Mouse (Mus musculus): ENCODE results near the gene Vhl.
A peak's percentile ranks its signal among the peaks of the same experiment; 100 is the strongest.

The Vhl gene

DNA sequence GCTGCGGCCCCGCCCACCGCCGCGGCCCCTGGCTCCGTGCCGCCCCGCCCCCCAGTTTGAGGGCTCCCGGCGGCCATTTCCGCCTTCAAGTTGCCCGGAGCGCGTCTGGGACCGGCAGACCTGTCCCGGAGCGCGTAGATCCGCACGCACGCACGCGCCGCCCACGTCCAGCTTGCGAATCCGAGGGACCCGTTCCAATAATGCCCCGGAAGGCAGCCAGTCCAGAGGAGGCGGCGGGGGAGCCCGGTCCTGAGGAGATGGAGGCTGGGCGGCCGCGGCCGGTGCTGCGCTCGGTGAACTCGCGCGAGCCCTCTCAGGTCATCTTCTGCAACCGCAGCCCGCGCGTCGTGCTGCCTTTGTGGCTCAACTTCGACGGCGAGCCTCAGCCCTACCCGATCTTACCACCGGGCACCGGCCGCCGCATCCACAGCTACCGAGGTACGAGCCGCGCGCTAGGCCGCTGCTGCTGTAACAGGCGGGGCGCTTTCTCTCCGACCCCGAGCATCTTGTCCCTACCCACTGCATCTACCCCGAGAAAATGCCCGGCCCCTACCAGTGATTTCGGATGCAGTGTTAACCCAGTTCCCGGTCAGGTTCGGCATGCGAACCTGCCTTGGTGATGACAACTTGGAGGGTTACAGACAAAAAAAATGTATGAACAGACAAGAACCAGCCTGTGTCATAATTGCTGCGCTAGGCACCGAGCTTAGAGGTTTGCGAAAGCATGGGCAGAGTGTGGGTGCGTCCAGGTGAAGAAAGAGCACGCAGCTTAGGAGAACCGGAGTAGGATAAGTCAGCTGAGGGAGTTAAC lies at the start of gene Vhl:
Gene Vhl, plus strand, starts transcription at position 19 of the 811 bp plus-strand sequence.
- peak; percentile 88 for DNase-seq (ENCODE audit: low spot score)

DNA sequence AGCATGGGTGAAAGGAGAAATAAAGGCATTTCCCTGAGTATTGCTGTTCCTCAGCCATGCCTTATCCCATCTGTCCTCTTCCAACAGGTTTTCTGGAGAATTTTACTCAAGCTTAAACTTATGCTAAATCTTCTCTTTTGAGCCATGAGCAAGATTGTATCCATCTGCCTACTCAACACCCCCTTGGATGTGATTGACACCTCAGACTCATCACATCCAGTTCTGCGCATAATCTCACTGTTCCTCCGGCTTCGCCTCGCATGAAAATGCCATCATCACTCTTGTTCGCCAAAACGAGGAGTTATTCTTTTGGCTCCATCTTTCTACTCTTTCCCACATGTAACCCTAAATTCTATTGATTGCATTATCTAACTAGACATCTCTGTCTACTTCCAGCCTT lies 47.7 kb upstream of the Vhl start:
- DNase-seq (ENCODE audit: low spot score), result no peak

DNA sequence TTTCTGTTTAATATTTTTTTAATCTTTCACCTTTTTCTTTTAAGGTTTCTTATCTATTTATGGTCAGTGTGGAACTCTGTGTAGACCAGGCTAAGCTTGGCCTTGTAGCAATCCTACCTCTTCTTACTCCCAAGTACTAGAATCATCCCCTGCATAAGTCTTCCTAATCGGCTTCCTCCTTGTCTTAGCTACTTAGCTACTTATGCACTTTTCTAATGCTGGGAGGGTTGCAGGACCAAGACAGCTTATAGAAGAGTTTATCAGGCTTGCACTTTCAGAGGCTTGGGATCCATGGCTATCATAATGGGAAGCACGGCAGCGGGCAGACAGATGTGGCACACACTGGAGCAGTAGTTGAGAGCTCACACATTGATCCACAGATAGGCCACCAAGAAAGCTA lies 44.5 kb upstream of the Vhl start:
- no peak for DNase-seq (ENCODE audit: low spot score)

DNA sequence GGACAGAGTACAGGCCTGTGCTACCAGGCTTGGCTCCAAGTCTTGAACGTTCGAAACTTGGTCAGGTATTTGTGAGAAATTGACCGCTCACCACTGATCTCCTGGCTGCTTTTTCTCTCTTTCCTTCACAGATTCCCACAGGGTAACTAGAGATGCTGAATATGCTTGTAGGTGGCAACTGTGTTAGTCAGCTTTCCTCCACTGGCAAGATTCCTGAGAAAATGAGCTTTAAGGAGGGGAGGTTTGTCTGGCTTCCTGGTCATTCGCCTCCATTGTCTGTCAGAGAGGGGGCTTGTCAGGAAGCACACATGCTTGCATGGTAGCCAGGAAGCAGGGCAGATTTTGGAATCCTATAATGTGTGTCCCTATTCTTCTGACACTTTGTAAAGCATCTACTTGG lies 40.7 kb upstream of the Vhl start:
- no peak for DNase-seq (ENCODE audit: low spot score)

DNA sequence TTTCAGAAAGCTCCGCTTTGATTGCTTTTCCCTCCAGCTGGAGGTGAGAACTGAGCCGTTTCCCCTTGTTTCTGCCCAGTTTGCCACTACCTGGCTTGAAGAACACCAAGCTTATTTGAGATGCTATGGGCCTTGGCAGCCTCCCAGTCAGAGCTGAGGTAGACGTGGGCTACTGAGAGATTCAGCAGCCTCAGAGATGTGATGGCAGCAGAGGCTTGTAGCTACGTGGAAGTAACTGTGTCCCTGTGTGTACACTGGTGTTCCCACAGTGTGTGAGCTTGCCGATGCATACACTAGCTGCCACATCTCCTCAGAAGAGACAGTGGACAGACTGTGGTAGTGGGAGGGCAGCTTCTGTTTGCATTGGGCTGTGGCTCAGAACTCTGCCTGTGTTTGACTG lies 38.7 kb upstream of the Vhl start:
- DNase-seq (ENCODE audit: low spot score), result no peak

DNA sequence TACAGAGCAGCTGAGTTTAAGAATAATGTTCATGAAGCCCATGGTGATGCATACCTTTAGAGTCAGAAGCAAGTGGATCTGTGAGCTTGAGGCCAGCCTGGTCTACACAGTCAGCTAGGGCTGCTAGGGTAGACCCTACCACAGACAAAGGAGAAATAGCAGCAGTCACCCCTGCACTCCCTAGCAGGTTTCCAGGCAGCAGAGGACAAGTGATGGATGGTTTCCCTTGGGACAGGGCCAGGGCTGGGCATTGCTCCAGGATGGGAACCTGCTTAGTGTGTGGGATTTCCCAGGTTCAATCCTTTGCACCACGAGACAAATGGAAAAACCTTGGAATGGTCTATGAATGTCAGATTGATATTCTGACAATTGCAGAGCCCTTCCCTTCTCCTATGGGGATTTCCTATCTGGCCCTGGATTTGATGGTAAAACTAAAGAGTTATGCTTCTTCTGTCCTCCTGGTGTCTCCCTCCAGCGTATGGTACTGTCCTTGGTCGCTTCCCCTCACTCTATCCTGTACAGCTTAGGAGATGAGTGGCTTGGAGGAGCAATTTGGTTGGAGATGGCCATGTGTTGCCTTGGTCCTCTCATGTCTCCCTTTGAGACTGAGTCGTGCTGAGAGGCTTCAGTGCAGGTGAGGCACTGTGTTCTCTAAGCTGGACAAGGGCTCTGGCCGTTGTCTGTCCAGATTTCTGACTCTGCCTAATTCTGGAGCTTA lies 37.1 kb upstream of the Vhl start:
- DNase-seq (ENCODE audit: low spot score), result peak; percentile 39

DNA sequence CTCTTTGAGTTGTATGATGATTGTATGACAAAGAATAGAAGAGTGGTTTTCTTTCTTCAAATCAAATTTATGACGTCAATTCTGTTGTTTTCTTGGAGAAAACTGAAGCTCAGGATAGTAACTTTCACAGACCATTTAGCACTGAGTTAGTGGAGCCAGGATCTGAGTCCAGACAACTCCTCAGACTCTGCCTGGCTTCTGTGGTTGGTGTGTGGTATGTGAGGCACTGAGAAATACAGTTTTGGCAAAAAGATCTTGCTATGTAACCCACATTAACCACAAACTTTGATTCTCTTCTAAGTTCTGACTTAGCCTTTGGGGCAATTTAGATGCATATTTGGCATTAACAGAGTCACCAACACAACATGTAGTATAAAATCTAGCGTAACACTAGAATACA lies 31.1 kb upstream of the Vhl start:
- DNase-seq (ENCODE audit: low spot score), result no peak

DNA sequence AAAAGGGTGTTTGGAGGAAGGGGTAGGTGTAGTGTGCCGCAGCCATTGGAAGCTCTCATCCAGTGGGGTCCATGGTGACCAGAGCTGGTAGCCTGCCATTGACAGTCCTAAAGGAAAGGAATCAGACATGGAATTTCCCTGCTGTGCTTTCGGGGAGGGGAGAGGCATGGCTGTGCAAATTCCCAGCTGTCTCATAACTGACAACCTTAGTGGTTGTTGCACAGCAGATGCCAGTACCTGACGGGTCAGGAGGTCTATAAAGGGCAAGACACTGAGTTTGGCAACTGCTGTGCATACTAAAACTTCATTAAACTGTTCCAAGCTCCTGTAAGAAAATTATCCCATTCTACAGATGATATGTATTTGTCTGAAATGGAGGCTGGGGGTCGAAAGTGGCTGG lies 25.8 kb upstream of the Vhl start:
- DNase-seq (ENCODE audit: low spot score), result no peak

DNA sequence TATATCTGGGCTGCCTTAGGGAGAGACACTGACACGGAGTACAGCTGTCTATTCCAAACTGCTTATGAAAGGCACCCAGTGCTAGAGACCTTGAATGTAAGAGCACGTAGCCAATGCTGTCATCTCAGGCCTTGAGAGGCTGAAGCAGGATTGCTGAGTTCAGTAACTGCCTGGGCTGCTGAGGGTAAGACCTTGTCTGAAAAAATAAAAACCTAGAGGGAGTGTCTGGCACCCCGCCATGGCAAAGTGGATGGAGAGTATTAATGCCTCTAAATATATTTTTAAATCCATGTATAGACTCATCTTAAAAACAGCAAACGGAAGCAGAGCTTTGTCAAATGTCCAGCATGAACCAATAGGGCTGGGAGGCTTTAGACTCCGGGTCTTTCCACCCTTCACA lies 23.9 kb upstream of the Vhl start:
- DNase-seq (ENCODE audit: low spot score), result peak; percentile 48

DNA sequence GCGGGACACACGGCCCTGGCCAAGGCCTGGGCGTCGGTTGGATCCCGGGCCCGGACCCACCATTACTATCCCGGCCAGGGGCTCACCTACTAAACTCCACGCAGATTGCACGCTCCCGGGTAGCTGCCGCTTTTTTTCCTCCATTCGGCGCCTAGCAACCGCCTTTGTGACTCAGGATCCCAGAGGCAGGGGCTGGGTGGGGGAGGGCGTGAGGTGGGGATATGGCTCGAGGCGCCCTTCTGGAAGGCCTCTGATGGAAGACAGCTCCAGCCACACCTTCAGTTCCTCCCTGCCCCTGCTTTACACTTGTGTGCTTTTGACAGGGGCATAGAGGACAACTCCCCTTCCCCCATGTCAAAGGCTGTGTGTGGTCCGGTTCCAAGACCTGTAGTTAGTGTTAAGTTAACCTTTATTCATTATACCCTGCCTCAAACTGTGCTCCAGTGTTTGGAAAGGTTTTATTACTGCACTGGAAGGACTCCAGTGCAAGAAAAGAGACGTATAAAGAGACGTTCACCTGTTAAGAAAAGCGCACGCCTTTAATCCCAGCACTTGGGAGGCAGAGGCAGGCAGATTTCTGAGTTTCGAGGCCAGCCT lies 23.1 kb upstream of the Vhl start, which contains the start of gene Fancd2os:
Gene Fancd2os, minus strand, starts transcription at position 173 of the 597 bp plus-strand sequence.
- DNase-seq (ENCODE audit: low spot score), result no peak

DNA sequence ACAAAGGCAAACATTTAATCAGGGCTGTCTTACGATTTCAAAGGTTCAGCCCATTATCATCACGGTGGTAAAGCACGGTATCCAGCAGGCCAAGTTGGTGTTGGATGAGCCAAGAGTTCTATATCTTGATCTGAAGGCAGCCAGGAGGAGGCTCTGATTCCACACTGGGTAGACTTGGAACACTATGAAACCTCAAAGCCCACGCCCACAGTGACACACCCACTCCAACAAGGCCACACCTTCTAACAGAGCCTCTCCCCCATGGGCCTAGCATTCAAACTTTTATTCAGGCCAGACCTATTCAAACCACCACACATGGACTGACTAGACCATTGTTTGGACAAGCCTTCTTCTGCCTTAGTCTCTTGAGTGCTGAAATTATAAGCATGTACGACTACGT lies 20.9 kb upstream of the Vhl start:
- DNase-seq (ENCODE audit: low spot score), result no peak

DNA sequence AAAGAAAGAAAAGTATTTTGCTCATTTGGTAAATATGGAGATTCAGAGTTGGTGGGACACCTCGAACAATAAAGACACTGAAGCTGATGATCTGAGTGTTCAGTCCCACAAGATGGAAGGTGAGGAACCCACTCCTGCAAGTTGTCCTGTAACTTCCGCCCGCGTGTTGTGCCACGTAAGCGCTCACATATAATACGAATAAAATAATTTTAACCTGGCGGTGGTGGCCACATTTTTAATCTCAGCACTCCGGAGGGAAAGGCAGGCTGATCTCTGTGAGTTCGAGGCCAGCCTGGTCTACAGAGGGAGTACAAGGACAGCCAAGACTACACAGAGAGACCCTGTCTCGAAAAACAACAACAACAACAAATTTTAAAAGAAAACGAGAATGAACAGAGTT lies 19.8 kb upstream of the Vhl start:
- no peak for DNase-seq (ENCODE audit: low spot score)

DNA sequence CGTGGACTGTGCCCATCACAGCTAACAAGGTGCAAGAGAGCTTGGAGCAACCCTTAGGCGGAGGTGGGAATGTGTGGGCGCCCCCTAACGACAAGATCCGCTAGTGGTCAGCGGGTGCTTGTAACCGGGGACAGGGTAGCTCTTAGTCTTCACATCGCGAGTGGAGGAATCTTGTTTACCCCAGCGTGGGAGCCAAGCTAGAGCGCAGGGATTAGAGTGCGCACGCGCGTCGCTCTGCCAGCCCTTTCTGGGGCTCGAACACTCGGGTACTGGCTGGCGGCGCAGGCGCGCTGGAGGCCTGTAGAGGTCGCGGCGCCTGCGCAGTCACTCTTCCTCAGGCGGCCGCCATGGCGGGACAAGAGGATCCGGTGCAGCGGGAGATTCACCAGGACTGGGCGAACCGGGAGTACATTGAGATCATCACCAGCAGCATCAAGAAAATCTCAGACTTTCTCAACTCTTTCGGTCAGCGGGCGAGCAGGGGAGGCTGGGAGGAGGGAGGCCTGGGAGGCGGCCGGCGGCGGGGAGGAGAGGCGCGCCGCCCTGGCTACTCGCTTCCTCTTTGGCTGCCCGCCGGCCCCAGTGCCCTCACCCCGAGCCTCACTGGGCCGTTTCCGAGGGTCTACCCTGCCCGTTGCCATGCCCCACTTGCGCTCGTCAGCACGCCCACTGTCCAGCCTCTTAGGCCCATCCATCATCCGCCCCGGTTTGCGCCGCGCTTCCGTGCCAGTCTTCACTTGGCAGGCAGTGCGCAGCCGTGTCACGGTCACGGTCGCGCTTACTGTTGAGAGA lies 19.1 kb upstream of the Vhl start, which contains the start of gene Brk1:
Gene Brk1, plus strand, starts transcription at position 341 of the 792 bp plus-strand sequence.
- peak; percentile 86 for DNase-seq (ENCODE audit: low spot score)

DNA sequence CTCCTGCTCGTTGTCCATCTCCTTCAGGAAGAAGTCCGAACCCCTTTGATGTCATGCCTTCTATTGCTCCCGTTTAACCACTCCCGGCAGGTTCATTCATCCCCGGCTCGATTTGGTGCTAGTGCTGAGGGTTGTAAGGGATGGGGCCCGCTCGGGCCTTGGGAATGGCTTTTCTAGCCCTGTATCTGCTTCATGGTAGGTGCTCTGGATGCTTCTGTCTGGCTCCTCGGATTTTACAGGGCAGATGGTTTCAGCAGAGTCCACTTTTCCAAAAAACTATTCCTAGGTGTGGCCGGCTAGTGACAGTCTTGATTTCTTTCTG lies 18.6 kb upstream of the Vhl start:
- no peak for DNase-seq (ENCODE audit: low spot score)

DNA sequence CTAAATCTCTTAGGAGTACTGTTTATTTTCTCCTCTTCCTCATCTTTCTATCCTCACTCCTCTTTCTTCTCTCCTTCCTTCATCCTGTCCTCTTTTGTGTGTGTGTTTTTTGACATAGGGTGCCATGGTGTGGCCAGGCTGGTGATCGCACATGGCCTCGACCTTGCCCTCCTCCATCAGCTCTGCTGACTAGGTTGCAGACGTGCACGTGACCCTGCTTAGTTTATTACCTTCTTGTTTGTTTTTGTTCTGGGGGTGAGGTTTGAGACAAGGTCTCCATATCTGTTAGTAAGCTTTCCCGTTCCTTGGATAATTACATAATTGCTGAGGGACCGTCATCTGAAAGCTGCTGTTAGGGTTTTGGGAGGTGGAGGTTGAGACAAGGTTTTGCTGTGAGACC lies 14.9 kb upstream of the Vhl start:
- no peak for DNase-seq (ENCODE audit: low spot score)

DNA sequence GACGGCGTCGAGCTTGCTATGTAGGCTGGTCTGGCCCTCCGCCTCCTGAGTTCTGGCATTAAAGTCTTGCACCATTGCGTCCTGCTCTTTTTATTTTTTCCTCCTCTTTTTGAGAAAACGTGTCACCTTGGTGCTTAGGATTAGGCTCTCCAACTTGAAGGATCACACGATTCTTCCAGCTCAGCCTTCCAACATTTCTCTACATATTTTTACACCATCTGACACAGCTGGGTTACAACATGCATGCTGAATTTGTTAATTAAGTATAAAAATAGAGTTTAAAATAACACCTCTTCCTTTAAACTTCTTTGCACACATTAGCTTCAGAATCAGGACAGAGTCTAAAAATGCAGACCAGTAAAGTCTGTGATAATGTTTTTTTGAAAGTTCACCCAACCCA lies 14.5 kb upstream of the Vhl start:
- no peak for DNase-seq (ENCODE audit: low spot score)

DNA sequence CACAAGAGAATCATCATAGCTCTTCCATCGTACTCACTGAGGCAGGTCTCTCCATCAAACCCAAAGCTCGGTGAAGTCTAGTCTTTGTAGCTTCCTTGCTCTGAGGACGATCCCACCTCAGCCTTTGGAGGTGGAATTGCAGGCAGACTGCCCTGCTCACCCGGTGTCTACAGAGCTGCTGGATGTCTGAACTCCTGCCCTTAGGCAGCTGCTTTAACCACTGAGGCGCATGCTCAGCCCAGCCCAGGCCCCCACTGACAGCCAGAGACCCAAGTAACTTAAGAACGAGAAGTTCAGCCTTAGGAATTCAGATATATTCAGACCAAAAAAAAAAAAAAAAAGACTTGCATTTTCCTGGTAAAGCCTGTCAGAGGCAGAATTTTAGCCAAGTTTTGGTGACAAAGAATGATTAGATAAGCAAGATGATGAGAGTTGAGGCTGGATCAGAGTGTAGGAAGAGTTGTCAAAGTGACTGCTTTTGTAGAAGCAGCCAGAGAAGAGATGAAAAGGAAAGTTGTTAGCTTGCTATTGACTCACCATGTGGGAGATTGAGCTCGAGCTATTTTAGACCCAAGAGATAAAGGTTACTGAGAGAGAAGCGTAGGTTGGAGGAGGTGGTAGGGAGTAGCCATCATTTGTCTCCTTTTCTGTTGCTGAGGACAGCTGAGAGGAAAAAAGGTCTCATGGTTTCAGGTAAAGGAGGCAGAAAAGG lies 11.3 kb upstream of the Vhl start:
- DNase-seq (ENCODE audit: low spot score), result no peak

DNA sequence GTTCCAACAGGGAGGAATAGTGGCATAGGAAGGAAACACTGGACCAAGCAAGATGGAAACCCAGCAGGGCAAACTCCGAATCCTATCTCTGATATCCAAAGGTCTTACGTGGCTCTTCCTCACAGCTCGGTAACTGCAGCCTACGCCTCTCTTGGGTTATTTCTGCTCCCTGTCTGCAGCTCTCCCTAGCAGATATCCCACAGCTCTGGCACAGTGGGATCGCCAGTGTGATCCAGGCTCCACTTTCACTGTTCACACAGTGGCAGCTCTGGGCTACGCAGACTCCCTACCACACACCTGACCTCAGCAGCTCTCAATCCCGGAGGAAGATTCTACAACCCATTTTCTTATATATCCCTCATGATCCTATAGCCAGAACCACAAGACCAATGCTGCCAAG lies 9.6 kb upstream of the Vhl start:
- no peak for DNase-seq (ENCODE audit: low spot score)

DNA sequence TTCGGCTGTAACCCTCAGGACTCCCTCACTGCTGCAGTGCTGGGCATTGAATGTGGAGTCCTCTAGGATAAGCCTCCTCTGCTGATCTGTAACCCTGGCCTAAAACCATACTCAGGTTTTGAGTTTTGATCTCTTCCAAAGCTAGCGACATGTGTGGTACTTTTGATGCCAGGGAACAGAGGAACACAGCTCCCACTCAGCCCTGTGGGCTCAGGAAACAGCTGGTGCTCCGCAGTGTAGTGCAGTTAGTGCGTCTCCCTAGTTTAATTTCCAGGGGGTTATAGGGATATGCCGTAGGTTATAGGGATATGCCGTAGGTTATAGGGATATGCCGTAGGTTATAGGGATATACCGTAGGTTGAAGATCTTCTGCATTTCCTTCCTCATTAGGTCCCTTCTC lies 8.8 kb upstream of the Vhl start:
- no peak for DNase-seq (ENCODE audit: low spot score)

DNA sequence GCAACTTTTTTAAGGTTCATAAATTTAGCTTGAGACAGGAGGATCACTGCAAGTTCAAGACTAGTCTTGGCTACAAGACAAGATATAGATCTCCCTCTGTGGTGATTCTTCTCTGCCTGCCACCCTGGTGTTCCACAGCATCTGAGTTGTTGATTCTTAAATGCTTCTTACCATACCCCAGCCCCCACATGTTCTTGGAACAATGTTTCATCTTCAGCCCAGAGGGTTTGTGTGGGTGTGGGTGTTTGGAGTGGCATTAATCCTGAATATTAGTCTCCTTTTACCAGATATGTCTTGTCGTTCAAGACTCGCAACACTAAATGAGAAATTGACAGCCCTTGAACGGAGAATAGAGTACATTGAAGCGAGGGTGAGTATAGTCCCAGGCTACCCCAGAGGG lies 8.3 kb upstream of the Vhl start:
- DNase-seq (ENCODE audit: low spot score), result no peak

DNA sequence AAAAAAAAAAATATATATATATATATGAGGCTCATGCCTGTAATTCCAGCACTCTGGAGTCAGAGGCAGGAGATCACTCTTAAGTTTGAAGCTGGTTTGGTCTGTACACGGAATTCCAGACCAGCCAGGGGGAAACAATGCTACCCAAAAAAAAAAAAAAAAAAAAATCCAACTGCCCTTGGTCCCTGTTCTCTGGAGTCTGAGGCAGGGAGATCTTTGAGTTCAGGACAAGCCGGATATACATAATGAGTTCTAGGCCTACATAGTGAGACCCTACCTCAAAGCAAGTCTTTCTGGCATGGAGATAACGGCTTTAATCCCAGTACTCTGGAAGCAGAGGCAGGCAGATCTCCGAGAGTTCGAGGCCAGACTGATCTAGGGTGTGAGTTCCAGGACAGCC lies 373 bp upstream of the Vhl start:
- DNase-seq (ENCODE audit: low spot score), result no peak
